Mouse (Mus musculus) cortical plate, adult 2 months (tissue): ENCODE results near the gene Zdhhc5.
A peak's percentile ranks its signal among the peaks of the same experiment; 100 is the strongest.

Experiments used
- CTCF ChIP-seq: fragments of 200-500 bp; IDR thresholded peaks from 2 replicates; pipeline ENCODE4 v1.5.1; 2011; ENCODE audit warnings: mild to moderate bottlenecking, control low read depth, low read length; ENCODE audit not compliant: insufficient read depth; ENCODE audit errors: extremely low read depth
- POLR2A ChIP-seq: fragments of 200-500 bp; IDR thresholded peaks from 2 replicates; pipeline ENCODE4 v1.6.1; 2011; ENCODE audit warnings: mild to moderate bottlenecking, low read length, control low read depth; ENCODE audit not compliant: insufficient read depth; ENCODE audit errors: extremely low read depth

GRCm38 (mm10) chr2:84670569-84670933, 44.4 kb downstream of the Zdhhc5 start, which contains the start of gene Selenoh:
- TF ChIP-seq POLR2A, result peak; percentile 74
- TF ChIP-seq CTCF, result no peak
